Mouse (Mus musculus) brain, embryonic 14.5 days (tissue): ENCODE measurements at regions not wholly inside any gene's neighbourhood (a gene's known extent, or its start where the extent isn't known, plus 50 kb on each side); places are given as distances from the start of the nearest gene placed in this dataset.
A peak's percentile ranks its signal among the peaks of the same experiment; 100 is the strongest.

ENCODE experiments used
- CTCF ChIP-seq: fragments of 200-500 bp; IDR thresholded peaks from 2 replicates; pipeline ENCODE4 v1.5.1; 2012; ENCODE audit warnings: inconsistent platforms, mild to moderate bottlenecking, moderate library complexity, borderline replicate concordance; ENCODE audit not compliant: insufficient read depth, insufficient read length; ENCODE audit errors: extremely low read depth
- POLR2A ChIP-seq: fragments of 200-500 bp; IDR thresholded peaks from 2 replicates; pipeline ENCODE4 v1.6.1; 2012; ENCODE audit warnings: mild to moderate bottlenecking, inconsistent platforms, borderline replicate concordance; ENCODE audit not compliant: poor library complexity, insufficient read depth, insufficient read length, severe bottlenecking; ENCODE audit errors: extremely low read depth

- TF ChIP-seq CTCF (peak; percentile 22; the same call in 1 of the 2 replicates), POLR2A (no peak)
Observed at GRCm38 (mm10) chr19:13980988-13981630, 67.8 kb downstream of the Olfr1505 start.
